Mouse (Mus musculus) frontal cortex, adult 2 months (tissue): Measurements from ENCODE around the gene Nfam1. TPM values are rescaled to one million over a fixed set of nuclear protein-coding genes. Genes with fewer than 3 reads are reported as not detected.
"Not testable (repeated sequence)": the region's sequence is repeated elsewhere in the genome, so short reads cannot be mapped to it uniquely, and the experiment has no call there.

Source experiments
- DNase-seq, 2 experiments: peaks; one replicate each; pipeline ENCODE4 v3.0.0; 2022; ENCODE audit warnings: low spot score in 1 of 2; ENCODE audit errors: extremely low spot score in 1 of 2
- polyA plus RNA-seq: library from polyadenylated mRNA; depleted of rRNA; stranded (reverse); fragments of >200 nt; gene quantifications from 2 replicates; pipeline ENCODE4 v1.2.3, GENCODE M21; 2012; rRNA removed

Gene Nfam1
- 2.0 and 2.2 TPM in 2 replicates for polyA plus RNA-seq

GRCm38 (mm10) chr15:83032981-83033541 lies at the start of gene Nfam1:
Nfam1 (minus strand) TSS chr15:83033306.
- DNase-seq, result no peak

GRCm38 (mm10) chr15:83075607-83076525 lies 42.8 kb upstream of the Nfam1 start:
- DNase-seq, result no peak

- no peak for DNase-seq
Measured at GRCm38 (mm10) chr15:83074179-83074578, 41.1 kb upstream of the Nfam1 start.

- DNase-seq, result no peak
Measured at GRCm38 (mm10) chr15:83071752-83072151, 38.6 kb upstream of the Nfam1 start.

GRCm38 (mm10) chr15:83070942-83071341 lies 37.8 kb upstream of the Nfam1 start:
- DNase-seq, result no peak

- no peak for DNase-seq
Measured at GRCm38 (mm10) chr15:83068270-83068669, 35.2 kb upstream of the Nfam1 start.

GRCm38 (mm10) chr15:83065543-83065942 lies 32.4 kb upstream of the Nfam1 start:
- DNase-seq, result peak; percentile 29 to 80

GRCm38 (mm10) chr15:83062582-83062981 lies 29.5 kb upstream of the Nfam1 start:
- not testable (repeated sequence) for DNase-seq

- no peak for DNase-seq
Measured at GRCm38 (mm10) chr15:83061689-83062088, 28.6 kb upstream of the Nfam1 start.

- DNase-seq, result no peak
Measured at GRCm38 (mm10) chr15:83059233-83059660, 26.1 kb upstream of the Nfam1 start.

GRCm38 (mm10) chr15:83057533-83057932 lies 24.4 kb upstream of the Nfam1 start:
- no peak for DNase-seq

- DNase-seq, result peak; percentile 55 to 75
Measured at GRCm38 (mm10) chr15:83056378-83057083, 23.4 kb upstream of the Nfam1 start.

- DNase-seq, result no peak
Measured at GRCm38 (mm10) chr15:83055569-83055968, 22.5 kb upstream of the Nfam1 start.

GRCm38 (mm10) chr15:83053261-83053660 lies 20.2 kb upstream of the Nfam1 start:
- DNase-seq, result no peak

- DNase-seq, result no peak
Measured at GRCm38 (mm10) chr15:83052341-83053104, 19.4 kb upstream of the Nfam1 start.

- DNase-seq, result no peak
Measured at GRCm38 (mm10) chr15:83046730-83047129, 13.6 kb upstream of the Nfam1 start.

GRCm38 (mm10) chr15:83046308-83046707 lies 13.2 kb upstream of the Nfam1 start:
- DNase-seq, result no peak

- not testable (repeated sequence) for DNase-seq
Measured at GRCm38 (mm10) chr15:83045565-83045964, 12.5 kb upstream of the Nfam1 start.

GRCm38 (mm10) chr15:83043362-83043708 lies 10.2 kb upstream of the Nfam1 start:
- no peak for DNase-seq

- peak in 1 of 2 experiments; percentile 49 for DNase-seq
Measured at GRCm38 (mm10) chr15:83042655-83043361, 9.7 kb upstream of the Nfam1 start.
